Mouse (Mus musculus): ENCODE results near the gene Gm49387.

DNA sequence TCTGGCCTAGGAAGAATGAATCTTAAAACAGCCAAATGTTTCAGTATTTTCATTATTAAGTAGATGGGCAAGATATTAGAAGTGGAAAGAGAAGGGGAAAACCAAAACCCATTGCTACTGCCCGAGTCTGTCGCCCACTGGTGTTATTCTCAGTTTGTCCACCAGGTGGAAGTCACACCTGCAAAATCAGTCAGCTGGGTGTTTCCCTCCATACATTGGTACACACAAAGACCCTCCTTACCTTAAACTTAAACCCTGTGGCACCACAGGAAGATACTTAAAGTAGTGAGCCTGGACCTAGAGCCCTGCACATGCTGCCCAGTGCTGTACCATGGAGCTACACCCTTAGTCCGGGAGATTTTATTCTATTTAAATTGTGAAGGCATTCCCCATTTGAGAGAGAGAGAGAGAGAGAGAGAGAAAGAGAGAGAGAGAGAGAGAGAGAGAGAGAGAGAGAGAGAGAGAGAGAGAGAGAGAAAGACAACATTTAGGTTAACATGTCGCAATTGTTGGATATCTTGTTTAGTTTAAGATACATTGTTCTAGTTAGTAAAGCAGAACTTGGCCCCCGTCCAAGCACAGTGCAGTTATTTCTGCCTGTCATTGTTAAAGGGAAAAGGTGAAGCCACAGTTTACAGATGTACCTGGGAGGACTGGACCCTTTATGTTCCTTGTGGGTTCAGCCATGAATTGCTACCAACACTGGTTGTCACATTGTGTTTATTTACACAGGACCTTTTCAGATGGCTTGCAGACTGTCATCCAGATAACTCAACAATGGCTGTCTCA is 16.4 kb upstream of the Gm49387 start:
- TF ChIP-seq POLR2A (IDR thresholded peaks at IDR 0.05; ENCODE audit: insufficient read depth, low read length): no peak
- TF ChIP-seq EP300 (IDR thresholded peaks at IDR 0.05; ENCODE audit: insufficient read depth, low read depth, low read length): no peak
